Mouse (Mus musculus) mesoderm, embryonic 11.5 days (tissue): Measurements from ENCODE around the gene Mbnl1.

ENCODE experiments used
- DNase-seq: peaks from one replicate; pipeline ENCODE4 v3.0.0-alpha.2; 2012; ENCODE audit warnings: low read depth, low spot score

Mbnl1 gene

DNA sequence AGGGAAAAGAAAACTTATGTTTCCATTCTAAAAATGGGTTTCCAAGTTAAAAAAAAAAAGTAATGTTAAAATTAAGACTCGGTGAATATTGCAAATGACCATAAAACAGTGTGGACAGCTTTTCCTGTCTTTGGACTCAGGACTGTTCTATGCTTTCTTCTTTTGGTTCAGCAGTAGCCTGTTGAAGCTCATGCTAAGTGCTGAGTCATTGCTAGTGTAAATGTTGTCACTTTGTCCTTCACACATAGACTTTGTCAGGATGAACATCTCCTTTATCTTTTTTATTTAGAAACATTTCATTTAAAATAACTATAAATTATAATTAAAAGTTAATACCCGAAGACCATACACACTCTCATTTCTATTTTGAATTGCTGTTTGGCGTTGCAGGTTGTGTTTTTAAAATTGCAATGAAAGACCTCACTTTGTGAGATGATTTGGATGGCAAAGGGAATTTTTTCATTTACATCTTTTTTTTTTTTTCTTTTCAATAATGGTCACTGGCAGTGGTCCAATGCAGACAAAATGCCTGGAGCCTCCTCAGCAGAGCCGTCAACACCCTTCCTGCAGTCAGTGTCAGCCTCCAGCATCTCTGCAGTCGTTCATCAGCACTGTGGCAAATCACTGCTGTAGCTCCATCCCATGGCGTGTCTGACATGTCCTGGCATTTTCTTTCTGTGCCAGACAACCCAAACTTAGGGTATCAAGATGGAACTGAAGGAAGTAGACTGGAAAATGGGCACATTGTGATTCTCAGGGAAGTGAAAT lies 96.4 kb downstream of the Mbnl1 start:
- DNase-seq, result no peak

DNA sequence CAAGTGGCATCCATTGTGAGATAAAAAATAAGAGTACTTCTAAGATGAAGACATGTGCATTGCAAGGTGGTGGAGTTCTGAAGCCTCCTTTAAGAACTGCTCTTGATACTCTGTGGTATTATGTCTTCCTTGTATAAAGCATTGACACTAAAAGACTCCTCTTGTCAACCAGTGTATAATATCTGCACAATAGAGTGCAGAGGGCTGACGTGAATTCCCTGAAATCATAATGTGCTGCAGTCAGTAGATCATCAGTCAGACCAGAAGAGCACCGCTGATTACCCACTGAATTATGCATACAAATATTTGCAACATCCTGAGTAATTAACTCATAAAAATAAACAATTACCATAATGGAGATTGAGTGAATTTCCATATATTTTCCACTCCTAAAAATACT lies 97.2 kb downstream of the Mbnl1 start:
- no peak for DNase-seq

DNA sequence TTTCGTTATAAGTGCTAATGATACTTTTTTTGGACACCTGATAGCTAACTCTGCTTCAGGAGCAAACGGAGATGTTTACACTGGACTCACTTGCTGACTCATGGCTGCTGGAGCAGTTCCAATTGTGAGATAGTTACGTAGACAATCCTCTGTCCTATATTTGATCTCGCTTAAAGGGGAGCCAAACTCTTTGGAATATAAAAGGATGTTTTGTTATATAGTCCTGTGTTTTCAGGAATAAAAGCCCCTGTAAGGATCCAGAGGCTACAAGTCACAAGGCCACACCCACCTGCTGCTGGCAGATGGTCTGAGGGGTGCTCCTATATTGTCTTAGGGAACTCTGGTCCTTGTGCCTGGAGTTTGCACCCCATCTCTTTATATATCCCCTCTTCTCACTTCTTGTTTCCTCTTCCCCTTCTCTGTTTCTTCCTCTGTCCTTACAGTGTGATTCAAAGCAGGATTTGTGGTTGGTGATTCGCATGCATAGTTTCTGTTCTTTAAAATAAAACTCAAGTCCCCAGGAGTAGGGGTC lies 97.9 kb downstream of the Mbnl1 start:
- DNase-seq, result no peak

DNA sequence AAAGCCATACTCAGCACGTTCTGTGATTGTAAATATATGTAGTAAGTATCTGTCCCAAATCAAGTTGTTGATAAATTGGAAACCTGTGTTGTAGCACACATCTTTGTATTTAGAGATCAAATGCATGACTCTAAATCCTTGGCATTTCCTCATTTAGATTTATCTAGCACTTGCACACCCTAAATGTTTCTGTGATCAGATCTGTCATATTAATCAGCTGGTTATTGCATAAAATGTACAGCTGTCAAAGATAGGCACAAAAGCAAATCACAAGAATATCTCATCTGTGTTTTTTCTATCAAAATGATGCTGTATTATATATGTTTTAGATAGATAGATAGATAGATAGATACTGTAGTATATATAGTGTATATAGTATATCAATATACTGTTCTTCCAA lies 98.9 kb downstream of the Mbnl1 start:
- no peak for DNase-seq

DNA sequence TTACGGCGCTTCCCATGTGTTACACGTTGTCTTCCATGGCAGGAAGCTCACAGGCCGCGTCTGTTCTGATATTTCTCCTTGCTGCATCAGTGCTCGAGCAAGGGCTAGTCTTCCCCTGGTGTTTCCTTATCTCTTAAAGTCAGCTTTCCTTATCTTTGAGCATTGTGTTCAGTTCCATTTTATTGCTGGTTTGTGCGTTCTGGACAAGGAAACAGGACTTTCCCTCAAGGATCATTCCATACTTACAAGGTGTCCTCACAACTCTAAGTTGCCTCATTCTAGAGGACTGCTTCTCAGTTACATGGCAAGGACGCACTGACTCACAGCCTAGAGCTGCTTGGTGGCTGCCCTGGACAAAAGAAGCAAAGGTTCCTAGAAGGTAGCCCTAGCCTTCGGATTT lies 101.6 kb downstream of the Mbnl1 start:
- DNase-seq, result no peak

DNA sequence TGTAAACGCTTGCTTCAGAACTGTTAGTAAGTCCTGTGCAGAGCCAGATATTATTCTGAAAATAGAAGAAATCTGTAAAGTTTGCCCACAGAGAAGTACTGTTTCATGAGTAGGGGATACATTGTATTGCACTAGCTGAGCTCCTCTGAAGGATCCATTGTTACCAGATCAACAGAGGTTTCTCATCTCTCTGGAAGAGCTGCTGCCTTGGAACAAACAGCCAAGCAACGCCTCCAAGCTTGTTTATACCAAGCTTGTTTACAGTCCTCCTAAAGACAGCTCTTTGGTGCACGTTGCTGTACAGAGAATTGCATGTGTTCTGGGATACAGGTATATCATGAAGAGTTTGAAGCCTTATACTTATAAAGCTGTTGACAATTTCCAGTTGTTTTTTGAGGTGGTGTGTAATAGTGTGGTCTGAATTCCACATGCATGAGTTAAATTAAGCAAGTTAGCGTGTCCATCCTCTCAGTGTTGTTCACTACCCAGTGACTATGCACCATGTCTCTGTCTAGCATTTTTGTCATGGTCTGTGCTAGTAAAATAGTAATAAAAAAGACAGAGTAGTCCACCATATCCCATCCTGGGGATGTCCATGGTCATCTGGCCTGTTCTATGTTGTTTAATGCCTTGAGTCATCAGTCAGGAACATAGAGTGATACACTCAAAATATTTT lies 102.4 kb downstream of the Mbnl1 start:
- DNase-seq, result no peak

DNA sequence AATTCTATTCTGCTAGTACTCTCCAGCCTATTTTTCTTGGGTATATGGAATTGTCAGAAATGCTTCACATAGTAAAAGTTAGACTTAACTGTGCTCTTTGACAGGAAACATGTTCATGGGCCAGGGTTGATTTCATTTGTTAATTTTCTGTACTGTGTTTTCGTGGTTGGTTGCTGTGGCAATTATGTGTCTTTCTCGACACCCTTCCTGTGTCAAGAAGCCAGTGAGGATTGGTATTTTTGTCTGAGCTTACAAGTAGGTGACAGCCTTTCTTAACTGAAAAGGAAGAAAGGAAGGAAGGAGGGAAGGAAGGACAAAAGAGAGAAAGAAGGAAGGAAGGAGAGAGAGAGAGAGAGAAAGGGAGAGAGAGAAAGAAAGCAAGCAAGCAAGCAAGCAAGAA lies 103.3 kb downstream of the Mbnl1 start:
- no peak for DNase-seq

DNA sequence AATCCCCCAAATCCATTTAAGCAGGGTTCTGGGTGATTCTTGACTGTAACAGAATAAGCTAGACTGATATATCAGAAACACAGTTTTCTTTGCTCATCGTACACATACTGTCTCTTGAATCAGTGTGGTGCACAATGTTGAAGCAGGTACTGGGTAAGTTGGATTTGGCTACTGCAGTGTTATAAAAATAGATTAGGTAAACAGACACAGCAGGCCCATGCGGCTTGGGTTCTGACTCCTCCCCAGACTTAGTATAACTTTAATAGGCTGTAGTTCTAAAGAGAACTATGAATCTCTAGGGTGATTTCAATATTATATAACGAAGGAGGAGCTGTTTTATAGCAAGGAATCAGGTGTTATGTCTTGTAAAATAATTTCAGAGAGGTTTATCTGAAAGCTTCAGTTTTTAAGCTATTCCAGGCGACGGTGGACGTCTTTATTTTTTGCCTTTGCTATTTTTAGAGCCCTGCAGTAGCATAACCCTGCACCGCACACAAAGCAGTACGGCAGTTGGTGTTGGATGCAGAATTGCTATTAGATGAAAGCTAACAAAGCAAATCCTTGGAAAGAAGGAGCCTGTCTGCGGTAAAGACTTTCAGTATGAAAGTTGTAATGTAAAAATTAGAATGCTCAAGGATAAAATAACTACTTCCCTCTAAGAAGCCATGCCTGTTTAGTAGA lies 103.9 kb downstream of the Mbnl1 start:
- no peak for DNase-seq

DNA sequence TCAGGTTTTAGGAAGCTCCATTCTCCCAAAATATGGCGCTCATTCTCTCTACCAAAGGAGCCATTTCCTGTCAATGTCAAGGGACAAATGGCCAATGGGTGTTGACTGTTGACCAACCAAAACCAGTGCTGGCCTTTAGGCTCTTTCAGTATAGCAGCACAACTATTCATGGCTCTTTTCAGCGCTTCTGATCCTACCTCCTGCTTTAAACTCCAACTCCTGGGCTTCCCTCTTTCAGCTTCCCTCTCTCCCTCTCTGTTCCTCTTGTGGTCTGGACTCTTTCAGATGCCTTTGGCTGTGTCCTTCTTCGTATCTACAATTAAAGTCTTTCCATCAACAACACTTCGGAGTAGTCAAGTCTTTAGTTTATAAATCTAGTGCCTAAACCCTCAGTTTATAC lies 107.2 kb downstream of the Mbnl1 start:
- DNase-seq, result no peak

DNA sequence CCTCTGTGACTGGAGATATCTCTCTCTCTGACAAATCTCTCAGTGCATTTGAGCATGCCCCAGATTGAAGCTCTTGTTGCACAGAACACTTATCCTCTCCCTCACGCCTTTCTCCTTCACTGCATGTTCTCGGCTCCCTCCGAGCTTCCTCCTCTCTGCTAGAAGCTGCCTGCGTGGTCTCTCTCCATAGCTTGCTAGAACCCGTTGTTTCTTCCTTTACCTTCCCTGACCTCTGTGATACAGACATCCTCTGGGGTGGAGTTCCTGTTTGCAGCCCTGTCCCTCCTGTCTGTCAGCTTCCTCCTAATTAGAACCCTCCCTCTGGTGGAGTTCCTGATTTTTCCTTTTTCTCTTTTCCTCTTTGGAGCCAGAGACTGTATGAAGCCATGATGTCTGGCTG lies 108.1 kb downstream of the Mbnl1 start:
- DNase-seq, result no peak

DNA sequence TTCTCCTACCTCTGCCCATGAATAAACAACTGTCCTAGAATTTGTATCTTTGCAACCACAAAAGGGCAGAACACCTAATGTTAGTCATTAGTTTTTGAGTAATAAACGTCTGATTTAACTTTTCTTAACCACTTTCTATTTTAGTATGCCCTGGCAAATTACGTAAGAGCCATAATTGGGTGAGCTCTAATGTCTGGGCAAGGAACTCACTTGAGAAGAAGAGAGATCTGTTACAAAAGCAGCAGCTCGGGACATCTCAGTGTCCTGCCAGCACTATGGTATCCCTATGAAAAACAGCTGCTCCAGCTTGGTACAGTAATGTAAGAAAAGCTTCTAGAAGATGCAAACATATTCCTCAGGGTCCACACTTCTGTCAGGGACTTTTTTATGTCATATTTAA lies 109.5 kb downstream of the Mbnl1 start:
- DNase-seq, result no peak

DNA sequence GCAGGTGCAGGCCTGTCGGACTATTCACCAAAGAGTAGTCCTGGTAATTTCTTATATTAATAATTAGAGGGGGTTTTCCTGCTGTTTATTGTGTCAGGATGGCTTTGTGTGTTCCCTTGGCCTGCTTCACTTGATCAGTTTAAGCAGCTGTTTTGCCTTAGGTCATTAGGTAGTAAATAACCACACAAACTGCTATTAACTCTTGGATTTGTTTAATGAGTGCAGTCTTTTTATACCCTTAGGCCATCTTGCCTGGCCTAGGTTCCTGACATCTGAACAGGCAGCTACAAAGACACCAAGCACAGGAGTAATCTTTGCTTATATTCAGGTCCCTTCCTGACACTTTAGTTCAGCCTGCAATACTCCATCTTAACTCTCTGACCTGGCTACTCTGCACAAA lies 110.0 kb downstream of the Mbnl1 start:
- no peak for DNase-seq

DNA sequence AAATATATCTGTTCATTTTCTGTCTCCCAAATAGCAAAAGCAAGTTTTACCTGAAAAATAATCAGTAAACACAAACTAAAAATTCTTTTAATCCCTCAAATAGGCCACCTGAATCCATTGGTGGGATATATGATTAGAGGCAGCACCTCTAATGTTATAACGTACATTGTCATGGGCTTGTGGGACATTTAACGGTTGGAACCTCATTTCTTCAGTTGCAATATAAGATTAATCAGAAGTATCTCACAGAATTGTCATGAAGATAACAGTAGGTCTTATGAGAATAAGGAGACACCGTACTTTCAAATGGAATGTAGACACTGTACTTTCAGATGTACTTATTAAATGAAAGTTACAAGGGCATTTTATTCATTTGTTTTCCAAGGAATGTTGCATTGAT lies 112.1 kb downstream of the Mbnl1 start:
- DNase-seq, result no peak

DNA sequence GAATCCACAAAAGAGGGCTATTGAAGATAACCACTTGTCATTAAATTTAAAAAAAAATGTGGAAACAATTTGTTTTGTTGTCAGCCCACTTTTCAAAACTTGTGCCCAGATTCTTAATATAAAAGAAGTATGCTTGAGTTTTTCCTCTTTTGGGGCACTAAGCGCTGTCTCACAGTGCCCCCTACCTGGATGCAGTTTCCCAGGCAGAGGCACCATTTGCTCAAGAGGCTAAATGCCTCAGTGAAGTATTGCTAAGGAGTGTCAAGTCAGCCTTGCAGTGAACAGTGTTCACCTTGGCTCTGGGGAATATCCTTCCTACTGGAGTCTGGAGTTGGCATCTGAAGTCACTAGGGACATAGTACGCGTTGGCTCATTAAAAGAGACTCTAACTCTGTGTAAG lies 113.4 kb downstream of the Mbnl1 start:
- no peak for DNase-seq

DNA sequence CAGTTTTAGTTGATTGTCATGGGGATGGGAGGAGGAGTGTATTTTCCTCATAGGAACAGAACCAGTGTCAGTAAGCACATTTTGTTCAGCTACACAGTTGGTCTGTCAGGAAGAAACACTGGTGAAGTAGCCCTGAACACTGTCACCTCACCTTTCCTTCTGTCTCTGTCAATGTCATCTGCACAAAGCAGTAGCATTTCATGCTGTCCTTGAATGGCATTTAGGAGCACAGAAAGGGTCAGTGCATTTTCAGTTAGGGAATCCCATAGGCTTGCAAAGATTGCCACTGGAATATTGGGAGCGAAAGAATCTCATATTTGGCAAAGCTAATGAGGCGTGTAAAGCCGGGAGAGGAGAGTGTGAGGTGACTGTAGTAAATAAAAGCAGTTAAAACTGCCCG lies 114.5 kb downstream of the Mbnl1 start:
- no peak for DNase-seq

DNA sequence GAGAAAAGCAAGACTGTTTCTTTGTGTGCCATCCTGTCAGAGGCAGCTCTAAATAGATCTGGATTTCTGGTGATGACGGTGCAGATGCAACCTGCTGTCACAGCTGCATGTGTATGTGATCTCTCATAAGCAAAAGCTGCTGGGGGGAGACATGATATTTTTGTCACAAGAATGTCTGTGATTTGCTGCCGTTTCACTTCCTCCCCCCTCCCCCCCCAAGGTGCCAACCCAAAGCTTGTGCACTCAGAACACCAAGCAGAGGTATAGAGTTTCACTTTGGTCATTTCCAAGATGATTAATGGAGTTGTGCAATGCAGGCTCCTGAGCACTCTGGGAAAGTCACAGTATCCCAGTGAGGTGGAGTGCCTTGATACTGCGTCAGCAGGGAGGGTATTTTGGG lies 116.7 kb downstream of the Mbnl1 start:
- peak; percentile 56 for DNase-seq

DNA sequence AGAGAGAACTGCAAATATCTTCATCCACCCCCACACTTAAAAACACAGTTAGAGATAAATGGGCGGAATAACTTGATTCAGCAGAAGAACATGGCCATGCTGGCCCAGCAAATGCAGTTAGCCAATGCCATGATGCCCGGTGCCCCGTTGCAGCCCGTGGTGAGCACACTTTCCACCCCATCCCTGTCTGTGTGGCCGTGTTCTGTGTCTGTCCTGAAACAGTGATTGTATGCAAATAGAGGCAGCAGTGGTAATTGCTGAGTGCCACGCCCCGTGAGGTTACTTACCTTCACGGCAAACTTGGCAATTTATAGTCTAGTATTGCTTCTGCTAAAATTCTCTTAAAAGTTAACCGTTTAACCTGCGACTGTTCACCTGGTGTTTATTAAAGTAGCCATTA lies 123.0 kb downstream of the Mbnl1 start:
- no peak for DNase-seq

DNA sequence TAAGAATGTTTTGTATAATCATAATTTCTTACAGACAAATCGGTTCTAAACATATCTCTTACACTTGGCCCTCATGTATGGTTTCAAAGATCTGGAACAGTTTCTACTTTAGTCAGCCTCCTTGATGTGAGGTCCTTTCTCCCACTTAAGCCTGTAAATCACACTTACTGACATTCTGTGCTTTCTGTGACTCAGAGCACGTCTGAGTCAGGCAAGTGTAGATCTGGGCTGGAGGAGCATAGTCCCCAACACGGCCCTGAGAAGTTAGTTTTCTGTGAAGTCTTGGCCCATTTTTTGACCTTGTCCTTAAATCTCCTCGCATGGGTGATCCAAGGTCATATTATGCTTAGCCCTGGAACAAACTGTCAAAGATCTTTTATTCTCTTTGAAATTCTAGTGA lies 124.4 kb downstream of the Mbnl1 start:
- no peak for DNase-seq

DNA sequence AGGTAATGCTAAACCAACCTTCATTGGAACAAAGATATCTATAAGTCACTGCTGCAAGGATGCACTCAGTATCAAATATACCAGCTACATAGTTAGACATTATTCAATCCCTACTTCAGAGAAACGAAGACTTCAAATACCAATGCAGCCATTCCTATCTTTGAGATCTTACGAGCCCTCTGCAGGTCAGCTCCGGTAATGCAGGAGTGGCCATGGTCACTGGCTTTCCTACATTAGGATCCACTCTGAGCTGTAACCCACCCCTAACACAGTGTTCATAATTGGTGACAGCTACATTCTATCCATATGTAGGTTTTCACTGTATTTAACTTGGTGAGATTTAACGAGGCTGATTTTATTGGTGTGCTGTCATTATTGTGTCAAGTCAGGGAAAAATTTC lies 129.1 kb downstream of the Mbnl1 start:
- DNase-seq, result peak; percentile 73

DNA sequence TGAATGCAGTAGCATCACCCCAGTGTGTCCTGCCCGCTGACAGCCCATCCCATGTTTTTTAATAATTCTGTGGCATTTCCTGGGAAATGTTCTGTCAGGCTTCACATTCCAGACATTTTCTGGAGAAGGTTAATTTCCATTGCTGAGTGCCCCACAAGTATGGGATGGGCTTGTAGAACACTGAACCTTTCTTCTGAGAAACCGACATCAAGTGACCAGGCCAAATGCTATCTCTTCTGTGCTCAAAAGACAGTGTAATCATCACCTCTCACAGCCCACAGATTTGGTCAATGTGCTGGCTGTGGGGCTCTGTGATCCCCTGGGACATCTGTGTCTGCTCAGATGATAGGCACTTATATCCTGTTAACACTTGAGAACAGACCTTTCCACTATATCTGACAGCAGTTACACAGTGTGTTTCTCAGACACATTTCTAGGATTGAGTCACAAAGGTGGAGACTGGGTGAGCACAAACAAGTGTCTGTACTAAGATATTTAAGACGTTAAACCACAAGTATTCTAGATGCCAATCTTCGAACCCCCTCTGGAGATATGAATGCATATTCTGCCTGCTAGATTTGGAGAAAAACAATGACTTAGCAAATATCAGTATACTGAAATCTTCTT lies 130.4 kb downstream of the Mbnl1 start:
- no peak for DNase-seq

DNA sequence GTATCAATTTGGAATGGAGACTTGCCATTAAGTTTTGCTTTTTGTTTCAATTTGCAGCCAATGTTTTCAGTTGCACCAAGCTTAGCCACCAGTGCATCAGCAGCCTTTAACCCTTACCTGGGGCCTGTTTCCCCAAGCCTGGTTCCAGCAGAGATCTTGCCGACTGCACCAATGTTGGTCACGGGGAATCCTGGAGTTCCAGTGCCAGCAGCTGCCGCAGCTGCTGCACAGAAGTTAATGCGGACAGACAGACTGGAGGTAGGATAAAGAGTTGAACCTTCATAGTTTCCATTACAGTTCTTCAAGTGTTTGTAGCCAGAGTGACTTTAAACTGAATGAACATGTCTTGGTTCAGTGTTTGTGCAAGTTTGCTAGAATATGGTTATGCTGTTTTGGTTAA lies 131.0 kb downstream of the Mbnl1 start:
- DNase-seq, result no peak

DNA sequence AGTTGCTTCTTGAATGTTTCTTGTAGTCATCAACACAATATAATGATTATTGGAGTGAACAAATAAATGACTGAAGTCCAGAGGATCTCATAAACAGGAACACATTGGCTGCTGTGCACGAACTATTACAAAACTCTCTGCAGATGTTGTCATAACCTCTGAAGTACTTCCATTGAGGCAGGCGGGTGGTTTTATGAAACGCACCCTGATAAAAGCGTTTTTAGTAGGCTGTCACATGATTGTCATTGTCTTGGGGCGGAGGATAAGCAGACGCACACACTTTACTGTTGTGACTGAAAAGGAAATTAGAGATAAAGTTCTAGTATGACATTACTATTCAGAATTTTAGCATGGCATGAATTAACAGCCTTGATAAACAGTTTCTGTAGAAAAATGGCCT lies 131.6 kb downstream of the Mbnl1 start:
- DNase-seq, result no peak
